Mouse (Mus musculus): Measurements from ENCODE around the gene Tle6. TPM values are rescaled to one million over a fixed set of nuclear protein-coding genes. Genes with fewer than 3 reads are reported as not detected.

Gene Tle6
- total RNA-seq, 2 experiments from 2014 or later, result 10.3 to 12.9 TPM

DNA sequence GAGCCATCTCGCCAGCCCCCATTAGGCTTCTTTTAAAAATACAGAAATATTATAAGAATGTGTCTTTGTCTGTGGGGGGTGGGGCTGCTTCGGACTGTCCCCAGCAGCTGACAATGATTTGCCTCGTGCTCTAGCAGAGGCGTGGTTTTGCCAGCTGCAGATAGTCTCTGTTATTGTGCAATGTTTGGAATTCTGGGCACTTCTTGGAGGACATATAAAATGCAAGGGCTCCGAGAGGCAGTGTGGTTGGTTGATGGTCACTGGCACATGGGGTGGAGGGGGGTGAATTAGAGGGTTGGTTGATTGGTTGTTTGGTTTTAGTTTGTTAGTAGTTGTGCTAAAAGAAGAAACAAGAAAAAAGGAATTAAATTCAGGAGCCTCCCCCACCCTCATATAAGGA, 19.1 kb upstream of the Tle6 start:
- intact Hi-C loops (cut with DNase I), result no loop called here
- no peak for DNase-seq (ENCODE audit: extremely low spot score in 1 of 2, low spot score in 2 of 2)
- Histone ChIP-seq H3K27ac (no peak overlapping the region), H3K4me3 (no peak overlapping the region)
- no peak for TF ChIP-seq CTCF (IDR thresholded peaks at IDR 0.05)

DNA sequence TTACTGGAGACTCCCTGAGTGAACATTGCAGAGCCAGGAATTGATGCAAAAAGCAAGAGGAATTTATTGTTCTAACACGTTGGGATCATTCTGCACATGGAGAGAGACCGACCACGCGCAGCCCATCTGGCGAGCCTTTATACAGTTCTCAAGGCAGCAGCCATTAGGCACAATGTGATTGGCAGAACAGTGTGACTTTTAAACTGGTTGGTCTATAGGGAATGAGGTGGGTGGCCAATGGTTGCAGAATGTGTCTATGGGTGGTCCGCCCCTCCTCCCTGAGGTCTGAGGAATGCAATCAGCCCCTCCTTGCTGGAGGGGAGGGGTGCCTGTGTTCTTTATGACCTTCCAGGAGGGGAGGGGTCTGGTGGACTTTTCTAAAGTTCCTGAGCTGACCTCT, 14.6 kb upstream of the Tle6 start:
- intact Hi-C loops (cut with DNase I), result no loop called here
- H3K27ac ChIP-seq, result no peak overlapping the region
- DNase-seq (ENCODE audit: extremely low spot score in 1 of 2, low spot score in 2 of 2), result no peak
- no peak overlapping the region for H3K4me3 ChIP-seq
- TF ChIP-seq CTCF (IDR thresholded peaks at IDR 0.05), result no peak

DNA sequence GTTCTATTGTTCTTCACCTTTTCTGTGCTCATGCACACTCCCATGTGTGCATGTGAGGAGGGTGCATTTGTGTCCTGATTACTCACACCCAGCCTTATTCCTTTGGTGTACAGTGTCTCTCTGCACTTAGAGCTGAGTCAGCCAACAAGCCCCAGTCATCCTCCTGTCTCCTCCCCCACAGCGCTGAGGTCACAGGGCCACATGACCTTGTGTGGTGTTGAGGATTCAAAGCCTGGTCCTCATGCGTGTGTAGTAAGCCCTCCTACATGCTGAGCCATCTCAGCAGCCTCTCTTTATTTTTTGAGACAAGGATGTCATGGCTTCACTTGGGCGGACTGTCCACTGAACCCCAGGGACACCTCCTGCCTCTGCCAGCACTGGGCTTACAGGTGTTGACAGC, 11.9 kb upstream of the Tle6 start:
- H3K27ac ChIP-seq, result no peak overlapping the region
- no peak for TF ChIP-seq CTCF (IDR thresholded peaks at IDR 0.05)
- H3K4me3 ChIP-seq, result no peak overlapping the region
- no peak for DNase-seq (ENCODE audit: extremely low spot score in 1 of 2, low spot score in 2 of 2)
- intact Hi-C loops (cut with DNase I), result no loop called here

DNA sequence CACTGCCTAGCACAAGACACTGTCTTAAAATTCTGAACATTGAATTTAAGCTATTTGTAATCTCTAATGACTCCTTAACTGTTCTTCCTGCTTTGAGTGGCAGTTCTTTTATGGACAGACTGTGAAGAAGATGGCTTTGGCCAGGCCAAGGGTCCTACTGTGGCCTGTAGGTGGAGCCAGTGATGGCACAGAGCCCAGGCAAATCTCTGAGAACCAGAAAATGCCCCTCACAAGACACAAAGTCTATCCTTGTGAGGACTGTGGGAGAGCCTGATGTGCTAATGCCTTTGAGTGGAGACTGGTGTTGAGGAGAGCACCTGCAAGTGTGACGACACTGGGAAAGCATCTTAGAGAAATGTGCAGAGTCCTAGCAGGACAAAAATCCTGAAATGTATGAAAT, 7.4 kb upstream of the Tle6 start:
- intact Hi-C loops (cut with DNase I), result no loop called here
- no peak overlapping the region for H3K4me3 ChIP-seq
- no peak overlapping the region for H3K27ac ChIP-seq
- no peak for DNase-seq (ENCODE audit: extremely low spot score in 1 of 2, low spot score in 2 of 2)
- TF ChIP-seq CTCF (IDR thresholded peaks at IDR 0.05), result peak; percentile 11

DNA sequence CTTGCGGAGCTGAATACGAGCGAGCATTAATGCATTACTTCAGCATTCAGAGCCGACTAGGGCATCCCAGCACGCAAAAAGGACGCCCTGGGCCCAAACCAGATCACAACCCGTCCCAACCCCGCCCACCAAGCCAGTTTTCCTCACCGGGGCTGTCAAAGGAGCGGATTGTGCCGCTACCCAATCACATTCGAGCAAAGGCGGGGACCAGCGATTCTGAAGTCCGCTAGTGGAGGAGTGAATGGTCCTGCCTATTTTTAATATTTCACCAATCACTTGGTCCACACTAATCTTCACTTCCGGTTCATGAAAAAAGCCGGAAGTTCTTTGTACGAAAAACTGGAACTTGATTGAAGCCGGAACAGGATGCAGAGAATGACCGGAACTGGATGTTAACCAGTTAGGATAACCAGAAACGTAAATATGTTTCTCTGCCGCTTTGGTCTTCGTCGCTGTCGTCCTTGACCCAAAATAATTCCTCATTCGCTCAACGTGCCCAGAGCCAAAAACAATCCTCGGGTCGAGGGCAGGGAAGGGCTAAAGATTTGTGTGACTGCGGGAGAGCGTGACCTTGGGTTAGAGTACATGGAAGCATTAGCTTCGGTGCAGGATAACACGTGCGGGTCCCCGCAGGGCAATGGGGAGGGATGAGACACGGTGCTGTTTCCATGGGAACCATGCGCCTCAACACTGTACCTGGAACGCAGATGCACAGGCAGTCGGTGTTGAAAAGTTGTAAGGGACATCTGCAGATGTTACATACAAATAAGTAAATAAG, 5.3 kb upstream of the Tle6 start, which contains the start of gene BC025920:
Gene BC025920 (plus strand): TSS at position 297 of the 778 bp plus-strand sequence.
- H3K4me3 ChIP-seq, result peak within 1 kb of the TSS; percentile 80
- peak; percentile 82 to 93 for DNase-seq (ENCODE audit: extremely low spot score in 1 of 2, low spot score in 2 of 2)

DNA sequence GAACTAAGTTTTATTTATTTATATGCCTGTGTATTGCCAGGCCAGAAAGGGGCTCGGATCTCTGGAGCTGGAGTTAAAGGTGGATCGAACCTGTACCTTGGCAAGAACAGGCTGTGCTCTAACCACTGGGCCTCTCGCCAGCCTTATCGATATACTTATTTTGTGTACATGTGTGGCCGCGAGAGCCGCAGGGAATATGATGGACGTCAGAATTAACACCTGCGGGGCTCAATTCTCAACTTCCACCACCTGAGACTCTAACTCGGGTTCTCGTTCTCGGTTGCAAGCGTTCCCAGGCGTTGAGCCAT, 4.7 kb upstream of the Tle6 start:
- no peak for TF ChIP-seq CTCF (IDR thresholded peaks at IDR 0.05)
- Histone ChIP-seq H3K4me3 (peak overlapping the region; percentile 80), H3K27ac (peak overlapping the region; percentile 79)
- intact Hi-C loops (cut with DNase I), result loop anchor here (1.0 to 2.0 kb wide), 3 partner anchors 35 to 103 kb away; no protein-coding TSS in a partner anchor
- DNase-seq (ENCODE audit: extremely low spot score in 1 of 2, low spot score in 2 of 2), result no peak

More for the DNA sequence above, 5.3 kb upstream of the Tle6 start, which contains the start of gene BC025920:
- peak within 1 kb of the TSS; percentile 97 for H3K27ac ChIP-seq
- TF ChIP-seq CTCF (IDR thresholded peaks at IDR 0.05), result no peak
- intact Hi-C loops (cut with DNase I), result loop anchor here (1.0 to 2.0 kb wide), 4 partner anchors 21 to 104 kb away; partner anchors contain the start of gene Sirt6

DNA sequence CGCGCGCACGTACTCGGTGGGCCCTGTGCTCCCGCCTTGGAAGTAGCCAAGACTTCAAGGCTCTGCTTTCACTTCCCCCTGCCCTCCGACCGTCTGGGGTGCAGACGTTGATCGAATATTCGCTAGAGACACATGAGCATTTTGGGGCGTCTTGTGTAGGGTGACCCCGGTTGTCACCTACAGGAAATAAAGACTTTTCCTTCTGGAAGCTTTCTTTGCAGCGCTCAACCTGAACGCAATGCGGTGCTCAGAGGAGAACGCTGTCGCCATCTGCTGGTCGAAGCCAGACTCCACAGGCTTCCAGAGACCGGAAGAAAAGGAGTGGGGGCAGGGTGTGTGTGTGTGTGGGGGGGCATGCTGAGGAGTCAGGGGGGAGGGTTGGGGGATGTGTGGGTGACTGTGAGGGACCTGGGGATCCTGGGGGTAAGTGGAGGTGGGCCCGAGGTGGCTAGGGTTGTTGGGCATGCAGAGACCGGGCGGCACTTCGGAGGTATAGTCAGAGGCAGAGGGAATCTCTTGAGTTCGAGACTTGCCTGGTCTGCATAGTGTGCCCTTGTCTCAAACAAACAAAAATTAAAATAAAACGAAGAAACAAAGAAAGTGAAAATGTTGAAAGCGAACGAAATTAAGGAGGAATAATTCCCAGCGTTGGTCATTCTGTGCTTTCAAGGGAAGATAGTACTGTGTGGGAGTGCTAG, 4.2 kb upstream of the Tle6 start:
- TF ChIP-seq CTCF (IDR thresholded peaks at IDR 0.05), result peak; percentile 69
- peak; percentile 85 to 86 for DNase-seq (ENCODE audit: extremely low spot score in 1 of 2, low spot score in 2 of 2)
- intact Hi-C loops (cut with DNase I), result loop anchor here (1.0 to 2.0 kb wide), 3 partner anchors 34 to 103 kb away; no protein-coding TSS in a partner anchor
- peak overlapping the region; percentile 80 for H3K4me3 ChIP-seq
- peak overlapping the region; percentile 79 for H3K27ac ChIP-seq

DNA sequence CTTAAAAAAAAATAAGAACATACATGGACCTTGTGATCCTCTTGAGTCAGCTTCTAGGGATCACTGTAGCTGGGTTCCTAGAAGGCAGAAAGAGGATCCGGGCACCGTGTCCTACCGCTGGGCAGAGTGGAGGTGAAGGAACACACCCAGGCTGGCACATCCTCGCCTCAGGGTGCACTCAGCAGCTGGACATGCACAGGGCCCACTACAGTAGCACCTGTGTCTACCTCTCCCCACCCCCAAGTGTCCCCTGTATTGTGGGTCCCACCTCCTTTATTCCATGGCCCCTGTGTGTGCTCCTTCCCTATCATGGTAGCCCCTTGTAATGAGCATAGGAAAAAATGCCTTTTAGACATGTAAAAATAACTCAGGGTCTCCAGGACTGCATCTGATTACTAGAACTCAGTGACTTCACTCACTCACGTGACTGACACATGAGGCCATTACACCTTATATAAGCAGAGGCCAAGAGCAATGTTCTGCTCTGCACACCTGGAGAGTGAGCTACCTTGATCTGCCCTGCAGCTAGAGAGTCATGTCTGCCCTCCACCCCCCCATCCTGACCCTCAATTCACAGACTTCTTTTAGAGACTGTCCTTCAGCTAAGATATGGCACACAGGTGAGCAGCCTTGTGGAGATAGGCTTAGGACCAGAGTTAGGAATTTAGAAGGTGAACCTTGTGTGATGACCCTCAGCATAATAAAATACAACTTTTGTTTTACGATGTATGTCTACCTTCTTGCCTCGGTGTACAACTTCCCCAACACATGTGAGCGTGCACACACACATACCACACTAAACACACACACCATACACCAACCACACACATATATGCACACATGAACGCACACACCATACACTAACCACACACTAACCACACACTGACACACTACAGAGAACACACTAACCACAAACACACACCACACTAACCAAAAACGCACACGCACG, 3.4 kb upstream of the Tle6 start:
- no peak overlapping the region; the same call in 1 of the 2 replicates for H3K4me3 ChIP-seq
- peak overlapping the region; percentile 75; the same call in 1 of the 2 replicates for H3K27ac ChIP-seq
- intact Hi-C loops (cut with DNase I), result loop anchor here (2.0 kb wide), 2 partner anchors 33 to 41 kb away; no protein-coding TSS in a partner anchor
- DNase-seq (ENCODE audit: extremely low spot score in 1 of 2, low spot score in 2 of 2), result no peak
- TF ChIP-seq CTCF (IDR thresholded peaks at IDR 0.05), result no peak

DNA sequence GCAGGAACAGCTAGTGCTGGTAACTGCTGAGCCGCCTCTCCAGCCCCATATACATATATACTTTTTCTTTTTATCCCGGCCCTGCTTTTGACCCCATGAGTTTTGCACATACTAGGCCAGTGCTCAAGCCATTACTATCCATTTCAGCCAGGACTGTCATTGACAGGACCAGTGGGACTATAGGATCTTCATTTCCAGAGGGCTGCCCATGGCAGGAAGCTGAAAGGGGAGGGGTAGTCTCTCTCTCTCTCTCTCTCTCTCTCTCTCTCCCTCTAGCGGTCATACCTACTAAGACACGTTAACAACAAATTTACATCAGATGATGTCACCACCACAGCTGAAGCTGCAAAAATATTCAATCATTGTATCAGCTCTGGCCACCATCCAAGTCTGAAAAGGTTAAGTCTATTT, 1.9 kb upstream of the Tle6 start:
- no peak for DNase-seq (ENCODE audit: extremely low spot score in 1 of 2, low spot score in 2 of 2)
- Histone ChIP-seq H3K4me3 (no peak overlapping the region), H3K27ac (no peak overlapping the region; the same call in 1 of the 2 replicates)
- intact Hi-C loops (cut with DNase I), result no loop called here
- peak; percentile 64 for TF ChIP-seq CTCF (IDR thresholded peaks at IDR 0.05)

DNA sequence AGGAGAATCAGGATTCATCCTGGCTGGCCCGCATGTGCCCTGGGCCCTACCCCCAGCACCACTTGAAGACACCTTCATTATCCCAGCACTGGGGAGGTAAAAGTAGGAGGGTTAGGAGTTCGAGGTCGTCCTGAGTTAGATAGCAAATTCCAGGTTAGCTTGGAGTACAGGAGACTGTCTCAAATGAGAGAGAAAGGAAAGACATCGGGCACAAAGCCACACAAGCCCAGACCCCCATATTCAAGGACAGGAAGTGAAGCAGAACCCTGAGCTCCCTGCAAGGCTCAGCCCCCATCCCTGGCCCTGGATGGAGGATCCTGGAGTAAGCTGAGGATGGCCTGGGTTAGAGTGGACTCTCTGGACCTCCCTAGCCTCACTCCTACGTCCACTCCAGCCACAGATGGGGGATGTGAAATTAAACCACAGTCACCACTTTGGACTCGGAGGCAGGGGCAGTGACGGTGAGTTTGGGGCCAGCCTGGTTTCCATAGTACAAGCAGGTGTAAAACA, 578 bp upstream of the Tle6 start:
- DNase-seq (ENCODE audit: extremely low spot score in 1 of 2, low spot score in 2 of 2), result no peak
- intact Hi-C loops (cut with DNase I), result no loop called here
- no peak for TF ChIP-seq CTCF (IDR thresholded peaks at IDR 0.05)
- H3K4me3 ChIP-seq, result no peak overlapping the region; the same call in 1 of the 2 replicates
- H3K27ac ChIP-seq, result no peak overlapping the region

DNA sequence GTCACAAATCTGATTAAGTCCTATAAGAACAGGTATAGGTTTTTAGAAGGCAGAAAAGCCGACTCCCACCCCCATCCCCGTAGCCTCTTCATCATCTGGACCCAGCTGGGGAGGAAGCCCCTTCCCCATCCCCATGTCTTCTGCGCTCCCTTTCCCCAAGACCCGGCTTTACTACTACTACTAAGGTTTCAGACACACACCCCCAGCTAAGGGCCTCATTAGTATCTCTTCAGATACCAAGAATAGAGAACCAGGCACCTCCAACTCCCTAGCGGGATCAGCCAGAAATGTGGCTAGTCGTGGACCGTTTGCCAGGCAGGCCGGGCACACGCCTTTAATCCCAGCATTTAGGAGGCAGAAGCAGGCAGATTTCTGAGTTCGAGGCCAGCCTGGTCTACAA, 777 bp downstream of the Tle6 start:
- DNase-seq (ENCODE audit: extremely low spot score in 1 of 2, low spot score in 2 of 2), result no peak
- no peak overlapping the region for H3K27ac ChIP-seq
- no peak for TF ChIP-seq CTCF (IDR thresholded peaks at IDR 0.05)
- H3K4me3 ChIP-seq, result no peak overlapping the region
- intact Hi-C loops (cut with DNase I), result loop anchor here (1.0 kb wide), 1 partner anchor 29 kb away; no protein-coding TSS in a partner anchor

Measured in left cerebral cortex, adult 2 months (tissue).